Mouse (Mus musculus) thymus, postnatal 25 days (tissue): ENCODE measurements around the gene Gm13128.
"Not testable (repeated sequence)": the region's sequence is repeated elsewhere in the genome, so short reads cannot be mapped to it uniquely, and the experiment has no call there.

Experiments
- DNase-seq: peaks from one replicate; pipeline ENCODE4 v3.0.0; 2022

Gm13128 gene

DNA sequence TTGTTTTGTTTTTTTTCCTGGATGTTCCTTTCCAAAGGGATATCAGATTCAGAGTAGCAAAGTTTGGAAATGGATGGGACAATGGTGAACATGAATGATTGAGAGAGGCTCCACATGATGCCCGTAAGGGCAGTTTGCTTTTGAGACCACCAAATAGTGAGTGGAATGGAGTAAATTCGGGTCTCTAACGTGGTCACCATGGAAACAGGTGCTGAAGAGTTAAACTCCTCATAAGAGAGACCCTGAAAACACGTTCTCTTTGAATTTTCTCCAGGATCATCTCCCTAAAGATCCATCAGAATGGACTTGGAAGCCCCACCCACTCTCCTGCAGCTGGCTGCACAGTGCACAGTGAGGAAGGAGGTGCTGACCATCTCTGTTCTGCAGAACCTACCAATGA lies at the start of gene Gm13128:
TSS of gene Gm13128 (plus strand) at position 301 of the 400 bp plus-strand sequence.
- not testable (repeated sequence) for DNase-seq

GRCm38 (mm10) chr4:144280388-144280787 lies 49.7 kb upstream of the Gm13128 start, which contains the start of gene Pramel5:
Gene Pramel5 (minus strand): TSS chr4:144280488.
- not testable (repeated sequence) for DNase-seq

DNA sequence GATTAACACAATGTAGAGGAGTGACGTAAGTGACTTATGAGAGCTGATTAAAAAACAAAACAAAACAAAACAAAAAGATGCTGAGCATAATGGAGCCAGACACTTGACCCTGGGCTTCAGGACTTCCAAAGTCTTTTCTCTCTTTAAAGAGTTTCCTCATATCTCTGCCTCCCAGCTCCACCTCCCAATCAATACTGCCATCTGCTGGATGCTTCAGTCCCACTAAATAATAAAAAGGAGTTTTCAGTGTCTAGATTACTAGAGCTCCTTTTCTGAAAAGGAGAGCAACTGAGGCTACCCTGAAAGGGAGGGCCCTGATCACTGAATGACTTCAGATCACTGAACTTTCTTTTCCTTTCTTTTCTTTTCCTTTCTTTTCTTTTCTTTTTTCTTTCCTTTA lies 30.6 kb upstream of the Gm13128 start:
- not testable (repeated sequence) for DNase-seq

DNA sequence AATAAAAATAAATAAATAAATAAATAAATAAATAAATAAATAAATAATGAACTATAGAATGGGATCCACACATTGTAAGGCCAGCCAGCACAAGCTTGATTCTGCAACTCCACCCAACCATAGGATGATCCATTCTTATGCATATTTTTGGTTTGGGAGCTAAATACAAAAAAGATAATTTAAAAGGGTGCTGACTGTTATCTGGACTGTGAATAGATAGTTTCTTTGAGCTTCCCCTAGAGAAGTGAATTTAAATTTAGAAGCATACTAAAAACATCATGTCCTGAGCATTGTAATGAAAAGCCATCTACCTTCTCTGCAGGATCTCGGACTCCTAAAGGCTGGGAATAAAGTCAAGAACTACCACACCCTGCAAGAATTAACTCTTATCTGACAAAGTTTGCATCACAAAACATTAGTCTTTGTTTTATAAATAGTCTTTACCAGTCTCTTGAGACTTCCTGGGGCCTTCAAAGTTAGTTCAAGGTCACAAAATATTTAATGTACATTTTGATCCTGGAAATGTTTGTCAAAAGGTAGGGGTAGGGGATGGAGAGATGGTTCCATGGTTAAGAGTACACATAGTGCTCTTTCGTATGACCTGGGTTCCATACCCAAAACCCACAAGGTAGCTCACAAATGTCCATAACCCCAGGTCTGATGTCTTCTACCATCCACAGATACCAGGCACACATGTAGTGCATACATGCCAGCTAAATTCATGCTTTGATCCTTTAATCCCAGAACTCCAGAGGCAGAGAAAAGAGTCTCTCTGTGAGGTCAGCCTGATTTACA lies 17.2 kb upstream of the Gm13128 start:
- DNase-seq = not testable (repeated sequence)

- DNase-seq = not testable (repeated sequence)
Measured at GRCm38 (mm10) chr4:144335856-144336255, 5.8 kb downstream of the Gm13128 start.

GRCm38 (mm10) chr4:144357642-144358041 lies 27.6 kb downstream of the Gm13128 start, which contains the start of gene Gm13119:
Gene Gm13119 (plus strand): TSS chr4:144357942.
- not testable (repeated sequence) for DNase-seq

GRCm38 (mm10) chr4:144377911-144378310 lies 47.9 kb downstream of the Gm13128 start, which contains the start of gene Pramef20:
Gene Pramef20 (minus strand): TSS chr4:144377933.
- no peak for DNase-seq
